Mouse (Mus musculus): ENCODE measurements around the gene Hist1h2bg. TPM values are rescaled to one million over a fixed set of nuclear protein-coding genes. Genes with fewer than 3 reads are reported as not detected.
"Not testable (repeated sequence)": the region's sequence is repeated elsewhere in the genome, so short reads cannot be mapped to it uniquely, and the experiment has no call there.

Gene Hist1h2bg
- polyA plus RNA-seq, 1 experiment from 2014 or later, result 10.0 TPM

GRCm38 (mm10) chr13:23591886-23592285 lies 20.7 kb downstream of the Hist1h2bg start:
- not testable (repeated sequence) for H3K9me3 ChIP-seq (replicated peaks); H3K27ac ChIP-seq (replicated peaks); ATAC-seq (ENCODE audit: insufficient read depth); H3K4me2 ChIP-seq; H3K4me3 ChIP-seq (replicated peaks); H3K36me3 ChIP-seq (replicated peaks); H3K9ac ChIP-seq; H3K27me3 ChIP-seq
- 67% methylated on average over 7 of the region's 7 CpGs for WGBS (ENCODE audit: insufficient replicate concordance)
- H3K4me1 ChIP-seq (replicated peaks), result peaks cover 54% of the 10 kb centered on the region

GRCm38 (mm10) chr13:23592614-23593013 lies 21.4 kb downstream of the Hist1h2bg start:
- Histone ChIP-seq H3K27me3 (no peaks in the 10 kb centered on the region), H3K4me2 (no peak overlapping the region), H3K4me1 (replicated peaks) (peaks cover 57% of the 10 kb centered on the region), H3K4me3 (replicated peaks) (no peak overlapping the region), H3K9me3 (replicated peaks) (no peaks in the 10 kb centered on the region), H3K9ac (peak overlapping the region; percentile 35; the same call in 1 of the 2 replicates), H3K27ac (replicated peaks) (peak overlapping the region; percentile 84), H3K36me3 (replicated peaks) (no peaks in the 10 kb centered on the region)
- no peak for ATAC-seq (ENCODE audit: insufficient read depth)
- 73% methylated on average over 7 of the region's 7 CpGs for WGBS (ENCODE audit: insufficient replicate concordance)

GRCm38 (mm10) chr13:23593051-23593770 lies 22.0 kb downstream of the Hist1h2bg start:
- Histone ChIP-seq H3K27me3 (no peaks in the 10 kb centered on the region), H3K36me3 (replicated peaks) (no peaks in the 10 kb centered on the region), H3K4me2 (peak overlapping the region; percentile 21; the same call in 1 of the 2 replicates), H3K4me3 (replicated peaks) (no peak overlapping the region), H3K4me1 (replicated peaks) (peaks cover 57% of the 10 kb centered on the region), H3K9me3 (replicated peaks) (no peaks in the 10 kb centered on the region), H3K27ac (replicated peaks) (peak overlapping the region; percentile 84), H3K9ac (peak overlapping the region; percentile 35)
- WGBS (ENCODE audit: insufficient replicate concordance), result 13% methylated on average over 5 of the region's 5 CpGs
- ATAC-seq (ENCODE audit: insufficient read depth), result no peak

- H3K4me2 ChIP-seq, result peak overlapping the region; percentile 21
- H3K36me3 ChIP-seq (replicated peaks), result no peaks in the 10 kb centered on the region
- ATAC-seq (ENCODE audit: insufficient read depth), result peak; percentile 55
- peaks cover 53% of the 10 kb centered on the region for H3K4me1 ChIP-seq (replicated peaks)
- no peaks in the 10 kb centered on the region for H3K9me3 ChIP-seq (replicated peaks)
- H3K4me3 ChIP-seq (replicated peaks), result 0 out of 2 replicates have a peak overlapping the region, but pooled peaks have one; percentile 6
- no peaks in the 10 kb centered on the region for H3K27me3 ChIP-seq
- H3K27ac ChIP-seq (replicated peaks), result peak overlapping the region; percentile 88
- H3K9ac ChIP-seq, result peak overlapping the region; percentile 41
- 16% methylated on average over 2 of the region's 2 CpGs for WGBS (ENCODE audit: insufficient replicate concordance)
Measured at GRCm38 (mm10) chr13:23595185-23595584, 24.0 kb downstream of the Hist1h2bg start.

DNA sequence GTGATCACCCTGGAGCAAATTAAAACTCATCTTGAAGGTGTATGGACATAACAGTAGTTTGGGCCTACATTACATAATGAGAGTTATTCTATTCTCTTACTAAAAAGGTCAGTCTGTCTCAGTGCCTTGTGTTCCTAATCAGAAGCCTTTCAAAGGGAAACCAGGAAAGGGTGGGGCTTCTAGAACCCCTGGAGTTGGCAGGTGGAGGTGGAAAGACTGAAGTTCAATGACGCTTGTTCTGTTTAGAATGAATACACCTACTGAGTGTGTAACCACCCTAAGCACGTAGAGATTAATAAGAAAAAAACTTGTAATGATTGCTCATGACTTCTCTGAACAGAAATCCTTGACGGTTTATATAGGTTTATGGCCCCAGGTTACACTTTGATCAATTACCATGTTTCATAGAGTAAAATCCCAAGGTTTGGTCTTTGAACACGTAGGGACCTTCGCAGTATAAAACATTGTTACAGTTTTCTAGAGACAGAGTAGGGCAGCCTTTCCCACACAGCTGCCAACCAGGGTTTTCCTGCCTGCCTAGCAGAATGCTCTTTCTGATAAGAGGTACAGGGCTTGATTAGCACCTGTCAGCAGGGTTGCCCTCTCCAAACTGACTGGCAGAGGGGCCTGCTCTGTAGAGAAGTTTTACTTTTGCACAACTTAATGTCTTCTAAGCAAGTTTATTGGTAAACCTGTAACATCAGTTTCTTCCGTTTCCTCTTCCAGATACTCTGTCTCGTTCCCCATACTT lies 24.6 kb downstream of the Hist1h2bg start:
- 30% methylated on average over 7 of the region's 7 CpGs for WGBS (ENCODE audit: insufficient replicate concordance)
- H3K4me2 ChIP-seq, result peak overlapping the region; percentile 21
- peaks cover 53% of the 10 kb centered on the region for H3K4me1 ChIP-seq (replicated peaks)
- peak overlapping the region; percentile 41 for H3K9ac ChIP-seq
- H3K27me3 ChIP-seq, result no peaks in the 10 kb centered on the region
- H3K4me3 ChIP-seq (replicated peaks), result peak overlapping the region; percentile 6; the same call in 1 of the 2 replicates
- peak overlapping the region; percentile 88 for H3K27ac ChIP-seq (replicated peaks)
- H3K9me3 ChIP-seq (replicated peaks), result no peaks in the 10 kb centered on the region
- no peaks in the 10 kb centered on the region for H3K36me3 ChIP-seq (replicated peaks)
- ATAC-seq (ENCODE audit: insufficient read depth), result peak; percentile 94

DNA sequence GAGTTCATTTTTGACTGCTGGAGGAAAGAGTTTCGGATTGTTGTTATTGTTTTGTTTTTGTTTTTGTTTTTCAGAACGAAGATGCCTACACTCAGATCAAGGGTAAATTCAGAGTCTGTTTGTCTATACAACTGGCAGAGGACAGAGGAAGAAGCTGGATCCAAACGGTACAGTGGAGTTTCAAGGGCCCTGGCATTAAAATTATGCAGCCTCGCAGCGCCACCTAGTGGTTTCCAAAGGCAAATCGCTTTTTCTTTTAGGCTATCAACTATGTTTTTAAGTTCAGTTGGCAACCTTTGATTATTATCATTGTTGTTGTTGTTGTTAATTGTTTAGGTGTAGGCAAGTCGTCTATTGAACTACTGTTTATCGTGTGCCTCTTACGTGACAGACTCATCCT lies 26.8 kb downstream of the Hist1h2bg start:
- ATAC-seq (ENCODE audit: insufficient read depth), result no peak
- Histone ChIP-seq H3K27me3 (no peaks in the 10 kb centered on the region), H3K9me3 (replicated peaks) (no peaks in the 10 kb centered on the region), H3K4me1 (replicated peaks) (peaks cover 45% of the 10 kb centered on the region), H3K4me2 (0 out of 2 replicates have a peak overlapping the region, but pooled peaks have one; percentile 21), H3K36me3 (replicated peaks) (0 out of 2 replicates have a peak, but pooled peaks cover 3% of the 10 kb centered on the region), H3K27ac (replicated peaks) (peak overlapping the region; percentile 88), H3K9ac (peak overlapping the region; percentile 7; the same call in 1 of the 2 replicates), H3K4me3 (replicated peaks) (no peak overlapping the region)
- 4% methylated on average over 9 of the region's 9 CpGs for WGBS (ENCODE audit: insufficient replicate concordance)

DNA sequence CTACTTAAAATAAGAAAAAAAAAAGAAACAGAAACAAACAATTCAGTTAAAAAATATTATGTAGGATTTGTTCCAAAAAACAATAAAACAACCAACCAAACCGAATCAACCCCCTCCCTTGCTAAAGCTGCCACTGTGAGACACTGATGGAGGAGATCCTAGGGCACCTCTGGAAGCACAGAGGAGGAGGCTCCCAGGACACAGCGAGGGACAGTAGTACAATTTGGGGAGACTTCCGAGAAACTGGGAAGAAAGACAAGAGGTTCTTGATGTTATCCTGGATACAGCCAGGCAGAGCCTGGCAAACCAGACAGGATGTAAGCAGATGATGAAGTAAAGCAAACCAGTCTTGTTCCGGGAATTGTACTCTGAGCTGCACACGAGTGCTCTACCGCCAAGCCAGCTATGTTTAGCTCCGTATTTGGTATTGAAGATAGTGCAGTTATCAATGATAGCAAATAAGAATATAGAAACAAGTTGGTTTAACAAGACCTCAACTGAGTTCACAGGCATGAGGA lies 32.0 kb downstream of the Hist1h2bg start:
- Histone ChIP-seq H3K27ac (replicated peaks) (peak overlapping the region; percentile 25; the same call in 1 of the 2 replicates), H3K4me1 (replicated peaks) (peaks cover 17% of the 10 kb centered on the region)
- 42% methylated on average over 7 of the region's 7 CpGs for WGBS (ENCODE audit: insufficient replicate concordance)

DNA sequence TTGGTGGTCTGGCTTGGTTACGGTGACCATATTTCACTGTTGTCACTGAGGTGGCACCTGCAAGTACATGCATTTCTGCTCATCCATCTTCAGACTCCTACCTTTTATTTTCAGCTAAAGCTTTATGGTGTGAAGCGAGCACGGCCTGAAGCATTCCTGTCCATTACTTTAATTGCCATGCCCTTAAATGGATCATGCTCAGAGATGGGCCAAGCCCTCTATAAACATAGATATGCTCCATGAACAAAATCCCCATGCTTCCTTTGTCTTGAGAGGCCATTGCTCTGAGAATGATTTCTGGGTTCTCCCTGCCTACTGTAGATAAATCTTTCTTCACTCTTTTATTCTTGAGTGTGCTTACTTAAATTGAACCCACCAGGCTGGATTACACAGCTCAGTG lies 33.3 kb downstream of the Hist1h2bg start:
- Histone ChIP-seq H3K9ac (no peak overlapping the region), H3K27ac (replicated peaks) (no peak overlapping the region; the same call in 1 of the 2 replicates), H3K4me1 (replicated peaks) (peaks cover 28% of the 10 kb centered on the region), H3K27me3 (no peaks in the 10 kb centered on the region), H3K36me3 (replicated peaks) (0 out of 2 replicates have a peak, but pooled peaks cover 3% of the 10 kb centered on the region), H3K4me3 (replicated peaks) (no peak overlapping the region), H3K4me2 (no peak overlapping the region), H3K9me3 (replicated peaks) (no peaks in the 10 kb centered on the region)
- ATAC-seq (ENCODE audit: insufficient read depth), result no peak
- WGBS (ENCODE audit: insufficient replicate concordance), result 78% methylated on average over 3 of the region's 3 CpGs

More for the DNA sequence above, 32.0 kb downstream of the Hist1h2bg start:
- ATAC-seq (ENCODE audit: insufficient read depth), result no peak
- Histone ChIP-seq H3K27me3 (no peaks in the 10 kb centered on the region), H3K4me2 (no peak overlapping the region), H3K4me3 (replicated peaks) (no peak overlapping the region), H3K36me3 (replicated peaks) (0 out of 2 replicates have a peak, but pooled peaks cover 3% of the 10 kb centered on the region), H3K9me3 (replicated peaks) (no peaks in the 10 kb centered on the region), H3K9ac (no peak overlapping the region)

GRCm38 (mm10) chr13:23605052-23605451 lies 33.9 kb downstream of the Hist1h2bg start:
- Histone ChIP-seq H3K27ac (replicated peaks) (no peak overlapping the region; the same call in 1 of the 2 replicates), H3K9ac (no peak overlapping the region), H3K9me3 (replicated peaks) (no peaks in the 10 kb centered on the region), H3K4me3 (replicated peaks) (no peak overlapping the region), H3K36me3 (replicated peaks) (0 out of 2 replicates have a peak, but pooled peaks cover 3% of the 10 kb centered on the region), H3K27me3 (no peaks in the 10 kb centered on the region), H3K4me2 (no peak overlapping the region), H3K4me1 (replicated peaks) (peaks cover 34% of the 10 kb centered on the region)
- WGBS (ENCODE audit: insufficient replicate concordance), result 79% methylated on average over 3 of the region's 3 CpGs
- ATAC-seq (ENCODE audit: insufficient read depth), result no peak

- no peaks in the 10 kb centered on the region for H3K9me3 ChIP-seq (replicated peaks)
- H3K9ac ChIP-seq, result peak overlapping the region; percentile 60
- H3K27me3 ChIP-seq, result no peaks in the 10 kb centered on the region
- peak; percentile 92 for ATAC-seq (ENCODE audit: insufficient read depth)
- H3K27ac ChIP-seq (replicated peaks), result peak overlapping the region; percentile 94
- H3K4me3 ChIP-seq (replicated peaks), result no peak overlapping the region; the same call in 1 of the 2 replicates
- peaks cover 33% of the 10 kb centered on the region for H3K4me1 ChIP-seq (replicated peaks)
- peak overlapping the region; percentile 59 for H3K4me2 ChIP-seq
- WGBS (ENCODE audit: insufficient replicate concordance), result 24% methylated on average over 4 of the region's 4 CpGs
- peaks cover 11% of the 10 kb centered on the region for H3K36me3 ChIP-seq (replicated peaks)
Measured at GRCm38 (mm10) chr13:23609209-23609608, 38.0 kb downstream of the Hist1h2bg start.

DNA sequence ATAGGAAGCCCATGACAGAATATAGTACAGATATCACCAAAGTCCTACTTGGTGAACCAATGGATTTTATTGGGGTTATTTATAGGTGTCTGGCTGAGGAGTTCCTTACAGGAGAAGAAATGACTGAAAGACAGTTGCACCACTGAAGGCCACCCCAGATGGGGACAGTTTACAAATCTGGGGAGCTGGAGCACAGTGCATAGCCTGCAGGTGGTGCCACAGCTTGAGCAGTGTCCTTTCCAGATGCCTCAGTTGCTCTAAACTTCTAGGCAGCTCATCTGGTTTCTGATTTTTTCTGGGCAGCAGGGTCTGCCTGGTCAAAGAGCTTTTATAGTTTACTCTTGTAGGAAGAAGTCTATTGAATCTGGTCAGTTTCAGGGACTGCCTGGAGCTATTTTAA lies 38.6 kb downstream of the Hist1h2bg start:
- no peak overlapping the region for H3K4me3 ChIP-seq (replicated peaks)
- no peaks in the 10 kb centered on the region for H3K27me3 ChIP-seq
- no peaks in the 10 kb centered on the region for H3K9me3 ChIP-seq (replicated peaks)
- ATAC-seq (ENCODE audit: insufficient read depth), result peak; percentile 37; the same call in 1 of the 2 replicates
- H3K27ac ChIP-seq (replicated peaks), result peak overlapping the region; percentile 94
- peak overlapping the region; percentile 60; the same call in 1 of the 2 replicates for H3K9ac ChIP-seq
- peak overlapping the region; percentile 59 for H3K4me2 ChIP-seq
- peaks cover 11% of the 10 kb centered on the region for H3K36me3 ChIP-seq (replicated peaks)
- peaks cover 30% of the 10 kb centered on the region for H3K4me1 ChIP-seq (replicated peaks)

Measured in liver, embryonic 15.5 days (tissue).